Mouse (Mus musculus) retina, postnatal 1 day (tissue): Measurements from ENCODE around the gene Uhrf2.

Source experiments
- DNase-seq: peaks from one replicate; pipeline ENCODE4 v3.0.0-alpha.2; 2012

Gene Uhrf2

GRCm38 (mm10) chr19:30125670-30126059, 95.4 kb downstream of the Uhrf2 start:
- no peak for DNase-seq

GRCm38 (mm10) chr19:30128177-30128576, 97.9 kb downstream of the Uhrf2 start:
- peak; percentile 44 for DNase-seq

- no peak for DNase-seq
These were observed 106.0 kb downstream of the Uhrf2 start for GRCm38 (mm10) chr19:30136308-30136707.
